Mouse (Mus musculus) spleen, postnatal 4 days (tissue): ENCODE results near the gene Brd1.
"Not testable (repeated sequence)": the region's sequence is repeated elsewhere in the genome, so short reads cannot be mapped to it uniquely, and the experiment has no call there.

Experiments
- DNase-seq, 2 experiments: peaks; one replicate each; pipeline ENCODE4 v3.0.0; 2022; ENCODE audit warnings: low spot score in 2 of 2

Gene Brd1

GRCm38 (mm10) chr15:88733834-88734571 lies at the start of gene Brd1:
Gene Brd1, minus strand, starts transcription at chr15:88734233.
- DNase-seq = peak; percentile 78 to 89

- DNase-seq = not testable (repeated sequence)
These were observed 40.6 kb upstream of the Brd1 start for GRCm38 (mm10) chr15:88774630-88775029.

DNA sequence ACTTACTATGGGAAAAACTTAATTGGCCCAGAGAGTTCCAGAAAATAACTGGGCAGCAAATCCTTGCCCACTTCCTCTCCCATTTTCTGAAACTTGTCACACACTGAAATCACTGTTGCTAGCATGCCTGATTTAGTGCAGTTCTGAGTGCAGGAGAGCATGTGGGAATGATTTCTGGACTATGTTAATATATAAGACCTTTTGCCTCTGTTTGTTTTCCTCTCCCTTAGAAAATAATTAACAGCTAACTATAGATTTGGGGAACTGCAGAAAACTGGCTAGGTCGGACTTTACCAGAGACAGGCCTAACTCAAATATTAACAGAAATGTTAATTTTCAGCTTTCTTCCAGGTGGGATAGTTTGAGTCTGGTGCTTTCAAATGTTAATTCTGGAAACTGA lies 34.5 kb upstream of the Brd1 start:
- no peak for DNase-seq

GRCm38 (mm10) chr15:88766139-88766538 lies 32.1 kb upstream of the Brd1 start:
- DNase-seq = not testable (repeated sequence)

- DNase-seq = no peak
These were observed 27.5 kb upstream of the Brd1 start for GRCm38 (mm10) chr15:88761551-88761950.

GRCm38 (mm10) chr15:88758061-88758460 lies 24.0 kb upstream of the Brd1 start:
- no peak for DNase-seq

DNA sequence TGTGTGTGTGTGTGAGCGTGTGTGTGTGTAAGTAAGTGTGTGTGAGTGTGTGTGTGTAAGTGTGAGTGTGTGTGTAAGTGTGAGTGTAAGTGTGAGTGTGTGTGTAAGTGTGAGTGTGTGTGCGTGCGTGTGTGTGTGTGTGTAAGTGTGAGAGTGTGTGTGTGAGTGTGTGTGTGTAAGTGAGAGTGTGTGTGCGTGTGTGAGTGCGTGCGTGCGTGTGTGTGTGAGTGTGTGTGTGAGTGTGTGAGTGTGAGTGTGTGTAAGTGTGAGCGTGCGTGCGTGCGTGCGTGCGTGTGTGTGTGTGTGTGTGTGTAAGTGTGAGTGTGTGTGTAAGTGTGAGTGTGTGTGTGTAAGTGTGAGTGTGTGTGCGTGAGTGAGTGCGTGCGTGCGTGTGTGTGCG lies 21.7 kb upstream of the Brd1 start:
- no peak for DNase-seq

- DNase-seq = no peak
These were observed 20.9 kb upstream of the Brd1 start for GRCm38 (mm10) chr15:88754896-88755295.

DNA sequence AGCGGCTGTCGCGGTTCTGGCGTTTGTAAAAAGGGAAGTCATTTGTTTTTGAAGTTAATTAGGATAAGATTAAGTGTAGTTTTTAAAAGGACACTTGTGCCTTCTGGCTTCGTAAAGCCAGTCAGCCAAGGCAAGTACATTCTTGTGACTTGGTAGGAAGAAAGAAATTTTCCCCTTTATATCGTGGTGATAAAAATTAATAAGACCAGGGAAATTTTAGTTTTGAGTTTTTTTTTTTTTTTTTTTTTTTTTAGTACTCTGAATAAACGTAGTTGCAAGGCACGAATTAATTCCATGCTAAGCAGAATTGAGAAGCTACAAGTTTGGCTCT lies 18.3 kb upstream of the Brd1 start:
- no peak for DNase-seq

DNA sequence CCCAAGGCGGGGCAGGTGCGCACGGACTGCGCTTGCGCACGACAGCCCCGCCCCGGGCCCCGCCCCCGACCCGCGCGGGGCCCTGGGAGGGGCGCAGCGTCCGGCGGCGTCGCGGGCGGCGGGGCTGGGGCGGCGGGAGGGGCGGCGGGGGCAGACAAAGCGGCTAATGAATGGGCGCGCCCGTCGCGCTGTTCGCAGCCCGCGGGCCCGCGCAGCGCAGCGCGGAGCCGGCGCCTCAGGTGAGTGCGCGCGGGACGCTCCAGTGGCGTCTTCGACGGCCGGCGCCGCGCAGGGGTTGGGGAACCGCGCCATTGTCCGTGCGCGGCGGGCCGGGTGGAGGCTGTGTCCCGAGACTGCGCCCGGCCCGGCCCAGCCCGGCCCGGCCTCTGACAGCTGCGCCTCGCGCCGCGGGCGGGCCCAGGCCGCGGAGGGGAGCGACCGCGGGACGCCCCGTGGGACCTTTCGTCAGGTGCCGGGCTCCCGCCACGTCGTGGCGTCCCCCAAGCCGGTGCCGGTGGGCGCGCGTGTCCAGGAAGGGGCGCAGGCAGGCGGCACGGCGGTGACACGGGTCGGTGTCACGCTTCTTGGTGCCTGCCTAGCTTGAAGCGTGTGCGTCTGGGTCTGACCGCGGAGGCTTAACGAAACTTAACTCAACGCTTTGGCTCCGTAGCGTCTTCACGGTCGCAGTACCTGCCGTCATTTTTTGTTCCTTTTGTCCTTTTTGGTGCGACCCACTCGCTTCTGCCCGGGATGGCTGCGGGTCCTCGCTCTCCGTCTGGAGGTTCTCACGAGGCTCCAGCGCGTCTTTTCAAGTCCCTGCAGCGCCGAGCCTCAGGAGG lies 17.8 kb upstream of the Brd1 start, which contains the start of gene Zbed4:
Zbed4 (plus strand) TSS at position 97 of the 839 bp plus-strand sequence.
- peak; percentile 57 to 83 for DNase-seq

DNA sequence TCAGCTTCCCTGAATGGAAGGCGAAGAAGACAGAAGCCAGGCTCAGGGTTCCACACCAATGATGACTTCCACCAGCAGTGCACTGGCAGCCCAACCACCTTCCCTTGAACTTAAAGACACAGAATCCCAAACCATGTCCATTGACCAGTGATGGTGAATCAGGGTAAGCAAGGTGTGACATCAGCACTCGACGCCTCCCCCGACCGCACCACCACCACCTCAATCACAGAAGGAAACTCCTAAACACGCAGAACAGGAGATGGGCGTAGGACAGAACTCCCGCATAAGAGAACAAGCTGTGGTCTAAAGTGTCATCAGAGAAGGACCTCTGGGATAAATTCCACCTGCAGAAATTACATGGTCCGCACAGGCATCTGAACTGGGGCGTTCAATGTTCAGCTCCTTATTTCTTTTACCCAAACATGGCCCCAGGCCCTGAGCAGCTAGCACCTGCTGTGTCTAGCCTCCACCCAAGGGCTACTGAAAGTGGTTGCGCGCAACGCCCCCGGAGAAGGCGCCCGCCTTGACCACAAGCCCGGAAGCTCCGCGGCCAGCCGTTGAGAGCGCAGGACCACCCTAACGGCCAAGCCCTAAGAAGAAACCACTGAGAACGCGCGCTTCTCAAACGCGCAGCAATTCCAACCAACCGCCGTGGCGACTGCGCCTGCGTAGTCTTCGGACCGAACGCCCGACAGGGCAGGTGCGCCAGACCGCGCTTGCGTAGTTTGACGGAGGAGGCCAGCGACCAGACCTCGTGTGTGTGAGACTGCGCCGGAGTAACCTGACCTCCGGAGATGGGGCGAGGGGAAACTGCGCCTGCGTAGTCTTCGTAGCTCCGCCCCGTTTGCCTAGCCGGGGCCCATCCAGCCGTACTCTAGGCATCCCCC lies 16.9 kb upstream of the Brd1 start:
- peak; percentile 98 to 99 for DNase-seq

DNA sequence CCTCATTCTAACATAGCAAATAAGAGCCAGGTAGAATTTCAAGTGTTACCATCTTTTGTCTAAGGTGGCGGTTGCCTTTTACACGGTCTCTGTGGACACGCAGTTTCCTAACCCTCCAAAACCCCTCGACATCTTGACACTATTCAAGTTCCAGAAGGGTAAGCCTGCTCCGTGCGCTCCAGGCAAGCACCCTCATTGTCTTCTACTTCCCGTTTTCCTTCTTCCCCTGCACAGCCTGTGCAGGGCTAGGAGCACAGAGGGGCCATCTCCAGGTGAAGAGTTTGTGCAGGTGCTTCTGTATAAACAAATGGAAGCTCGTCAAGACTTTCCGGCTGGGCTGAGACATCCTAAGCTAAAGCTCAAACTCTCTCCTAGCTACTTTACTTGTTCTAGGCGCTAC lies 16.0 kb upstream of the Brd1 start:
- DNase-seq = no peak

DNA sequence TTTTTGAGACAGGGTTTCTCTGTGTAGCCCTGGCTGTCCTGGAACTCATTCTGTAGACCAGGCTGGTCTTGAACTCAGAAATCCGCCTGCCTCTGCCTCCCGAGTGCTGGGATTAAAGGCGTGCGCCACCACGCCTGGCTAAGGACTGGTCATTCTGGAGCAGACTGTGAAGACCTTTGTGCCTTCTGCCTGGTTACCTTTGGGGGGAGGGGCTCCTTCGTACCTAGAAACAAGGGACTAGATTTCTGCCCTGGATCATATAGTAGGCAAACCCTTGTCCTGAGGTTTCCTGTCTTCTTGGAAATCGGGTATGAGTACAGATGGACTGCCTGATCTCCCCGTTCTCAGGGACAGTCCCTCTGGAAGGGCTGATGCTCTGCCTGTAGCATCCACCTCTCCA lies 15.6 kb upstream of the Brd1 start:
- DNase-seq = not testable (repeated sequence)

- DNase-seq = no peak
These were observed 11.9 kb upstream of the Brd1 start for GRCm38 (mm10) chr15:88745926-88746325.

DNA sequence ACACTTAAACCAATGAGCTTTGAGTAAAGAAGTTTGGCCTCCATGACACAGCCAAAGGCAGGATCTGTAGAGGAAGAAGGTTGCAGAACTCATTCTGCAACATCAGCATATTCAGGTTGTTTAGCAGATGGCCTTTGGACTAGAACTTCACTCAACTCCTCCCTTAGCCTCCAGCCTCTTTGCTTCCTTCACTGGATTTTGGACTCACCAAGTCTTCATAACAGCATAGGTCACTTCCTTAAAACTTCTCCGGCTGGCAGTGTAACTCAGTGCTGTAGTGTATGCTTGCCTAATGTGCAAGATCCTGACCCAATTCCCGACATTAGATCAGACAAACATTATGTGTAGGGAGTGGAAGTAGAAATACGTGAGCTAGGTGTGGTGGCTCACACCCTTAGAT lies 11.3 kb upstream of the Brd1 start:
- no peak for DNase-seq

GRCm38 (mm10) chr15:88743371-88743770 lies 9.3 kb upstream of the Brd1 start:
- not testable (repeated sequence) for DNase-seq

DNA sequence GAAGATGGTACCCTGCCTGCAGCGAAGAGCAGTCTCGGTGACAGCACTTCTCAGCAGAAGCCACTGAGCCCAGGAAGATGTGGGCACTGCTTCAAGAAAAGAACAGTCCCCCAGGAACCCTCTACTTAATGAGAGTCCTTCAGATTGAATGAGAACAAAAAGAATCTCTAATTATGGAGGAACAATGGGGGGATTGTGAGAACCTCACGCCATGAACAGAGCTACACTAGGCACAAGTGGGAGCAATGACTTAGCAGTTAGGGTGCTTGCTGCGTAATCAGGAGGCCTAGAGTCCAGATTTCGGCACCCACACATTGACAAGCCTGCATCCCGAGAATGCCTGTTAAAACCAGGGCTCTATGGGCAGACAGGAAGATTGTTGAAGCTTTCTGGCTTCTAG lies 7.3 kb upstream of the Brd1 start:
- DNase-seq = no peak

- DNase-seq = no peak
These were observed 4.4 kb upstream of the Brd1 start for GRCm38 (mm10) chr15:88738466-88738865.

DNA sequence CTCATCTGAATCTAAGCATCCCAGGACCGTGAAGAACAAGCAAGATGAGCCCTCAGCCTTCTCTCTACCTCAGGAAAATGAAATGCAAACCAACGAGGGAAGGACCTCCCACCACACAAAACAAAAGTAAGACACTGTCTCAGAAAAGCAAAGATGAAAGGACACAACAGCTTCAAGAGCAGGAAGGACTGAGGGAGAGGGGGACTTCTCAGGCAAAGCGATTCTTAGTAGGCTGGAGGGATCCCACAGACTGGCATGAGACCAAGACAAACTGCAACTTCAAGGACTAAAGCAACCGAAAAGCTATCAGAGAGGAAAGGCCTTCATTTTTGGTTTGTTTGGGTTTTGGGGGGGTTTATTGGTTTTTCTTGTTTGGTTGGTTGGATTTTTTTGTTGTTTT lies 2.1 kb upstream of the Brd1 start:
- no peak for DNase-seq

- DNase-seq = peak; percentile 61 to 86
These were observed 837 bp downstream of the Brd1 start for GRCm38 (mm10) chr15:88733041-88733751.

DNA sequence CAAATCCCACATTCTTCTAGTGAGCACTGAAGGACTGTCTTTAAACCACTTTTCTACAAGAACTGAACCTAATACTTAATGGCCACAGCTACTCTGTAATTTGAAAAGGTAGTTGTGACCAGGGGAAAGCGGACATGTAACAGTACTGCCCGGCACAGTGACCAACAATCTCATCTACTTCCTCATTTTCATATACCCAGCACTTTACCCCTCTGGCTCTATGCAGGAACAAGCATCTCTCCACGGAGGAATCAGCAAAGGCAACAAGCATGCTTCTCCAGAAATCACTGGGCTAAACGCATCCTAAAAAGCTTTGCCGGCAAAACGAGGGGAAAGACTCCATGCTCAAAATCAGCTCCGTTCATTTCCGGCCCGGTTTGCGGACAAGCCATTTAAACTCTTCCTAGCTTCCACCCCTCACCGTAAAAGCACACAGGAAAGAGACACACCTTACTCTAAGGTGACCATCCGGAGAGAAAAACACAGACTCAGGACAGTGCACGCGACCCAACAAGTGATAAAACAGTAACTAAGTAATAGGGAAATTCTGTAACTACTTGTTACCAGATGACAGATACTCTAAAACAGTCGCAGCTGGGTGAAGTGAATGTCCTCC lies 1.5 kb downstream of the Brd1 start:
- no peak for DNase-seq
